Comparison of ENCODE assay signal across 20 mouse cellular contexts in genomic region chr11:53077641-53078040, GRCm38 (mm10).
"Had no signal": no experiment of that assay in that cellular context is flagged by ENCODE, and none has a peak within 500 bp of the region (broad histone marks: within the 10 kb centered on the region; RNA-seq: fewer than 3 reads in every experiment).

No protein-coding gene starts in this region.

- DNase-seq: kidney, postnatal 14 days; kidney, postnatal 4 days; left cerebral cortex, postnatal 4 days; liver, postnatal 0 days; lung, embryonic 14.5 days; retina, postnatal 1 day; right cerebral cortex, postnatal 25 days; spleen, adult 18-20 months; thymus, postnatal 25 days had no signal

- H3K9ac ChIP-seq: limb, embryonic 12.5 days; limb, embryonic 15.5 days; liver, embryonic 14.5 days; liver, postnatal 0 days; lung, embryonic 14.5 days; midbrain, embryonic 12.5 days; midbrain, embryonic 15.5 days; neural tube, embryonic 12.5 days; neural tube, embryonic 15.5 days; stomach, embryonic 15.5 days had no signal

- H3K4me1 ChIP-seq: limb, embryonic 12.5 days; limb, embryonic 15.5 days; midbrain, embryonic 12.5 days; midbrain, embryonic 15.5 days; neural tube, embryonic 12.5 days; neural tube, embryonic 15.5 days; stomach, embryonic 15.5 days had no signal

- H3K4me3 ChIP-seq: limb, embryonic 12.5 days; limb, embryonic 15.5 days; midbrain, embryonic 12.5 days; midbrain, embryonic 15.5 days; neural tube, embryonic 12.5 days; neural tube, embryonic 15.5 days; stomach, embryonic 15.5 days had no signal

- H3K36me3 ChIP-seq: limb, embryonic 12.5 days; limb, embryonic 15.5 days; midbrain, embryonic 12.5 days; midbrain, embryonic 15.5 days; neural tube, embryonic 12.5 days; neural tube, embryonic 15.5 days; stomach, embryonic 15.5 days had no signal

- H3K4me2 ChIP-seq: limb, embryonic 12.5 days; limb, embryonic 15.5 days; liver, embryonic 11.5 days; lung, embryonic 14.5 days; midbrain, embryonic 12.5 days; midbrain, embryonic 15.5 days; neural tube, embryonic 12.5 days; neural tube, embryonic 15.5 days; stomach, embryonic 15.5 days had no signal

- H3K27ac ChIP-seq: limb, embryonic 12.5 days; limb, embryonic 15.5 days; liver, embryonic 14.5 days; macrophage; midbrain, embryonic 12.5 days; midbrain, embryonic 15.5 days; neural tube, embryonic 12.5 days; neural tube, embryonic 15.5 days; stomach, embryonic 15.5 days had no signal

- ATAC-seq: liver, postnatal 0 days; lung, postnatal 0 days; midbrain, embryonic 15.5 days had no signal

- H3K27me3 ChIP-seq: limb, embryonic 12.5 days; midbrain, embryonic 15.5 days; neural tube, embryonic 12.5 days; neural tube, embryonic 15.5 days; stomach, embryonic 15.5 days had no signal

- H3K9me3 ChIP-seq: limb, embryonic 15.5 days; midbrain, embryonic 15.5 days; neural tube, embryonic 15.5 days; stomach, embryonic 15.5 days had no signal
